Mouse (Mus musculus) right cerebral cortex, postnatal 36 days (tissue): ENCODE measurements around the gene Rbfox1.

Experiments used
- DNase-seq, 2 experiments: peaks; one replicate each; pipeline ENCODE4 v3.0.0; 2022; ENCODE audit warnings: low spot score in 2 of 2, mixed read lengths in 1 of 2

The Rbfox1 gene

GRCm38 (mm10) chr16:7081684-7082255 lies 1196.6 kb downstream of the Rbfox1 start:
- no peak for DNase-seq

- DNase-seq: no peak
Observed at GRCm38 (mm10) chr16:7083937-7084336, 1198.8 kb downstream of the Rbfox1 start.

GRCm38 (mm10) chr16:7088601-7089430 lies 1203.7 kb downstream of the Rbfox1 start:
- no peak for DNase-seq

- no peak for DNase-seq
Observed at GRCm38 (mm10) chr16:7089475-7089874, 1204.3 kb downstream of the Rbfox1 start.

- no peak for DNase-seq
Observed at GRCm38 (mm10) chr16:7090205-7090604, 1205.0 kb downstream of the Rbfox1 start.

- DNase-seq: no peak
Observed at GRCm38 (mm10) chr16:7092811-7093210, 1207.7 kb downstream of the Rbfox1 start.

- DNase-seq: no peak
Observed at GRCm38 (mm10) chr16:7093686-7094085, 1208.5 kb downstream of the Rbfox1 start.

GRCm38 (mm10) chr16:7094181-7094749 lies 1209.1 kb downstream of the Rbfox1 start:
- no peak for DNase-seq

GRCm38 (mm10) chr16:7097071-7097470 lies 1211.9 kb downstream of the Rbfox1 start:
- DNase-seq: no peak

GRCm38 (mm10) chr16:7097951-7098710 lies 1213.0 kb downstream of the Rbfox1 start:
- no peak for DNase-seq

- DNase-seq: peak; percentile 79 to 87
Observed at GRCm38 (mm10) chr16:7099506-7100300, 1214.5 kb downstream of the Rbfox1 start.

GRCm38 (mm10) chr16:7102486-7102885 lies 1217.3 kb downstream of the Rbfox1 start:
- DNase-seq: no peak

GRCm38 (mm10) chr16:7103301-7103700 lies 1218.1 kb downstream of the Rbfox1 start:
- no peak for DNase-seq

- DNase-seq: no peak
Observed at GRCm38 (mm10) chr16:7106450-7107015, 1221.4 kb downstream of the Rbfox1 start.

GRCm38 (mm10) chr16:7115945-7116344 lies 1230.8 kb downstream of the Rbfox1 start:
- no peak for DNase-seq

- no peak for DNase-seq
Observed at GRCm38 (mm10) chr16:7129591-7129990, 1244.4 kb downstream of the Rbfox1 start.

GRCm38 (mm10) chr16:7132434-7132833 lies 1247.3 kb downstream of the Rbfox1 start:
- no peak for DNase-seq

- peak in 1 of 2 experiments; percentile 29 for DNase-seq
Observed at GRCm38 (mm10) chr16:7136971-7137370, 1251.8 kb downstream of the Rbfox1 start.

GRCm38 (mm10) chr16:7139480-7139879 lies 1254.3 kb downstream of the Rbfox1 start:
- no peak for DNase-seq

GRCm38 (mm10) chr16:7140909-7141308 lies 1255.8 kb downstream of the Rbfox1 start:
- DNase-seq: no peak

GRCm38 (mm10) chr16:7145505-7145904 lies 1260.3 kb downstream of the Rbfox1 start:
- DNase-seq: no peak
